Mouse (Mus musculus) left cerebral cortex, postnatal 36 days (tissue): ENCODE measurements around the gene Rbp4. TPM values are rescaled to one million over a fixed set of nuclear protein-coding genes. Genes with fewer than 3 reads are reported as not detected.

Experiments
- DNase-seq, 2 experiments: peaks; one replicate each; pipeline ENCODE4 v3.0.0; 2021 to 2022; ENCODE audit warnings: low spot score in 2 of 2, mixed read lengths in 1 of 2
- intact Hi-C: fragments of 180-260 bp; cut with DNase I; formaldehyde crosslinking; loops from one replicate; pipeline ENCODE4 v1.15.1; 2025
- total RNA-seq, 2 experiments: library from RNA; stranded (reverse); gene quantifications; 2 replicates each; pipeline ENCODE4 v1.2.3; 2021

The Rbp4 gene
- total RNA-seq, 2 experiments from 2014 or later = 19.1 to 33.0 TPM

GRCm38 (mm10) chr19:38096231-38096630 lies 28.9 kb downstream of the Rbp4 start:
- intact Hi-C loops = no loop called here
- no peak for DNase-seq

- DNase-seq = no peak
- intact Hi-C loops = no loop called here
Observed at GRCm38 (mm10) chr19:38091512-38091985, 33.5 kb downstream of the Rbp4 start.

GRCm38 (mm10) chr19:38089358-38089757 lies 35.7 kb downstream of the Rbp4 start:
- intact Hi-C loops = loop anchor here (5.0 kb wide), 1 partner anchor 108 kb away; no protein-coding TSS in a partner anchor
- DNase-seq = no peak

- DNase-seq = peak; percentile 16
- intact Hi-C loops = loop anchor here (5.0 kb wide), 1 partner anchor 110 kb away; no protein-coding TSS in a partner anchor
Observed at GRCm38 (mm10) chr19:38086948-38087551, 38.0 kb downstream of the Rbp4 start.

- DNase-seq = no peak
- intact Hi-C loops = loop anchor here (5.0 kb wide), 1 partner anchor 111 kb away; no protein-coding TSS in a partner anchor
Observed at GRCm38 (mm10) chr19:38085841-38086240, 39.2 kb downstream of the Rbp4 start.

GRCm38 (mm10) chr19:38082931-38083525 lies 42.1 kb downstream of the Rbp4 start:
- intact Hi-C loops = no loop called here
- no peak for DNase-seq

GRCm38 (mm10) chr19:38081361-38081760 lies 43.7 kb downstream of the Rbp4 start:
- DNase-seq = no peak
- intact Hi-C loops = no loop called here

GRCm38 (mm10) chr19:38077851-38078540 lies 47.1 kb downstream of the Rbp4 start:
- no peak for DNase-seq
- intact Hi-C loops = no loop called here

- intact Hi-C loops = no loop called here
Observed at GRCm38 (mm10) chr19:38076251-38076650, 48.8 kb downstream of the Rbp4 start.

GRCm38 (mm10) chr19:38075051-38075450 lies 50.0 kb downstream of the Rbp4 start:
- intact Hi-C loops = no loop called here
- DNase-seq = no peak

More at GRCm38 (mm10) chr19:38076251-38076650, 48.8 kb downstream of the Rbp4 start:
- DNase-seq = no peak

- intact Hi-C loops = no loop called here
- no peak for DNase-seq
Observed at GRCm38 (mm10) chr19:38073226-38073625, 51.9 kb downstream of the Rbp4 start.

Other genes starting within 250 kb of the Rbp4 start
- gene Myof, start 81.7 kb downstream of the Rbp4 start, total RNA-seq = 1 to 10 TPM; 3.5 to 7.6 TPM
- gene Cep55, start 70.3 kb downstream of the Rbp4 start, total RNA-seq = under 1 TPM; 0.12 to 0.39 TPM
- gene Ffar4, start 28.2 kb downstream of the Rbp4 start, total RNA-seq = not detected
- gene Pde6c, start 7.5 kb upstream of the Rbp4 start, total RNA-seq = under 1 TPM in 1 of 2 experiments, not detected in 1; 0.48 TPM
- 10 to 100 TPM; 12.6 to 16.0 TPM for gene Fra10ac1, start 98.9 kb upstream of the Rbp4 start, total RNA-seq
- 100 to 1,000 TPM; 135 to 144 TPM for gene Lgi1, start 139.3 kb upstream of the Rbp4 start, total RNA-seq